Mouse (Mus musculus): ENCODE data around the gene Scn11a.

Scn11a gene

DNA sequence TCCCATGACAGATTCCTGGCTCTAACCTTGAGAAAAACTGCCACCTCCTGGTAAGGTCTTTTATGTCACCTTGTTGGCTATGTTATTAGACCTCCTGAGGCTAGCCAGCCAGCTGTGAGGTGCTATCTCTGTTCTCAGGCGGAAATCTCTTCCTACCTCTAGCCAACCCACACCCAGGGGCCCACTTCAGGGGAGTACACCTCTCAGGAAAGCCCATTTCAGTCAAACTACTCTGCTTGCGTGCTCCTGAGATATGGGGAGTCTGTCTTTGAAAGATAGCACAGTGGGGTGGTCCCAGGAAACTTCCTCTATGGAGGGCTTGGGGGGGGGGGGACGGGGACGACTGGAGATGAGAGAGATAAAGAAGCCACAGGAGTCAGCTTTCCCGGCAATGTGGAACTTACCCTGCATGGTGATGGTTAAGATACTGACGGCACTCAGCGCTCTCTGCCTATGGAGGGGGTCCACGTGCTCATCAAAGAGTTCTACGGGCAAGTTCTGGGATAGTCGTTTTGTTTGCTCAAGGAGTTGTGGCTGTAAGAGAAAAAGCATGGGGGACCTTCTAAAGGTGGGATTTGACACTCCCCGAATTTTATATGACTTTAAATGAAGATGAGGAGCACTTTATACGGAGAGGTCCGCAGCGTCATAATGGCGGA, 29.9 kb downstream of the Scn11a start:
- WGBS: 88% methylated on average over 15 of the region's 15 CpGs

DNA sequence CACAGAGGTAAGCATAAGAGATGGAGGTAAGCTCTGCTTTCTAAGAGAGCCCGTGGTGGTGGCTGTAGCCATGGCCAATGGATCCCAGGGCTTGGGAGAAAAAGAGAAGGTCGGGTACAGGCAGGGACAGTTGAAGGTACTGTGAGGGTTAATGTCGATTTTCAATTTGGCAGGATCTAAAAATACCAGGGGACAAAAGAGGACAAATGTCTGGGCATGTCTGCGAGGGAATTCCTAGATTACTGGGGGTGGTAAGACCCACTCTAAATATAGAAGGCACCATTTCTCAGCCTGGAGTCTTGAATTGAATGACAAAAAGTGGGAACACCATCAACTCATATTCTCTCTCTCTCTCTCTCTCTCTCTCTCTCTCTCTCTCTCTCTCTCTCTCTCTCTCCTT, 30.8 kb downstream of the Scn11a start:
- WGBS: 46% methylated on average over 4 of the region's 4 CpGs

DNA sequence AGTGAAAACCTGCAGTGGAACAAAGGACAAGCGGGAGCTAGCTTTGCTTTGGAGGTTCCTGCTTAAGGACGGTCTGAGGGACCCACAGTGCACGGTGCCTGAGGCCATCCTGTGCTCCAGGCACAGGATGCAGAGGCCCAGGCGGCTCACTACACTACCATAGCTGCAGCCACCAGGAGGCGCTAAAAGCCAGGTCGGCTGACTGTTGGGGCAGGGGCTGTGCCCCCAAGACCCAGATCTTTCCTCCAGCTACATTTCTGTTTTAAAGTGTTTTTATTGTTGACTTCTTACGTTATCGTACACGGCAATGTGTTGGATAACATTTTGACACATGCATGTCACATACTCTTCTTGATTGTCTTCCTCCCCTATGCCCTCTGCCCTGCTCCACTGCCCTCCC, 32.8 kb downstream of the Scn11a start:
- 63% methylated on average over 9 of the region's 9 CpGs for WGBS

DNA sequence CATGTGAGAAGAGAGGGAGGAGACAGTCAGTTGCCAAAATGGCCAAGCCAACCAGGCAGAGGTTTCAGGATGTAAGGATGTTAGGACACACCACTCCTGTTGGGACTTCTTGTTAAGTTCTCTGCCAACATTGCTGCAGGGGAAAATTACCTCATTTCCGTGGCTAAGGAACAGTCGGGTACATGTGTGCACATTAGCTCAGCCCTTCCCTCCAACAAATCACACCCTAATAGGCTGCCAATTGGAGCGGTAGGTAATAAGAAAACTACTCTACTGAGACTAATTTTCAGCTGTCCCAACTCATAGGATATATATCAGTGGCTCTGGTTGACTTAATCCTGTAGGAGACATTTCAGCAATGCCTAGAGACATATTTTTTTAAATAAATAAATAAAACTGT, 44.4 kb downstream of the Scn11a start:
- WGBS: 69% methylated on average over 3 of the region's 3 CpGs

DNA sequence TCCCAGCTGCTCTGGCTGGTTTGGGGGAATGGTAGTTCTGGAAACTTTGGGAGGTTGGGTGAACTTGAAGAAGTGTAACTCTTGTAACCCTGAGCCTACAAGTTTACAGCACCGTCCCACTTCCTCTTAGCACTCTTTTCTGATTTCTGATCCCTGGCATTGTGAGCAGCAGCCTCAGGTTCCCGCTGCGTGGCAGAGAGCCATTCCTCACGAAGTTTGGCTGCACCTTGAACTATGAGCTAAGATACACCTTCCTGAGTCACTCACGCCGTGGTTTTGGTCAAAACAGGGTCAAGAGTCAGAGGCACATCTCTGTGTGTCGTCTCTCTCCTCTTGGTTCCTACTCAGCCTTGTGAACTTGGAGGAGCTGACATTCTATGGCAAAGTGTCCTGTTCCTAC, 48.6 kb downstream of the Scn11a start:
- WGBS: 88% methylated on average over 7 of the region's 7 CpGs

DNA sequence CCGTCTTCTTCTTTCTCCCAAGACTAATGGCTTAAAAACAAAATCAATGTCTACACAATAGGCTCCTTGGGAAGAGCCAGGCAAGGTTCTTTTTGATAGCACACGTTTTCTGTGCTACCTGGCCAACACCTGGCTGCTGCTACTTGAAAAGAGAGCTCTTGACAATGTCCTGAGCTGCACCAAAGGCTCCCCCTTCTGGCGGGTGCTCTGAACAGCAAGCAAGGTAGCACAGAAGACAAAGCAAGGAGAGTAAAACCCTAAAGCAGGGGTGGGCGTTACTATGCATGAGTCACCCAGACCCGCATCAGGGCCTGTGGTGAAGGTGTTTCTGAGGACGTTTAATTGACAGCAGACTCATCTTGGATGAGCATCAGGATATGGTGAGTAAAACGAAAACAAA, 56.7 kb downstream of the Scn11a start:
- WGBS: 44% methylated on average over 7 of the region's 7 CpGs

DNA sequence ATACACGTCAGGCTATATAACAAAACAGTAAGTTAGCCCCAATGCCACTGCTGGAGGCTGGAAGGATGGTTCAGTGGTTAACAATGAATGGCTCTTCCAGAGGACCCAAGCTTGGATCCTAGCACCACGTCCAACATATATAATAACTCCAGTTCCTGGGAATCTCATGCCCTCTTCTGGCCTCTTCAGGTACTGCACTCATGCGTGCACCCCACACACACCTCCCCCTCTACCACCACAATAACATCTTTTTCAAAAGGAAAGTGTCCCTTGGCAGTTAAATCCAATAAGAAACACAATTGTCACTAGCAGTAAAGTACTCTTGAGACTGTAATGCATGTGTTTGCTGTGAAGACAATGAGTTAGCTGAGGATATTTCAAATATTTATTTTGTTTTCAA, 65.0 kb downstream of the Scn11a start:
- WGBS: 88% methylated on average over 3 of the region's 3 CpGs

DNA sequence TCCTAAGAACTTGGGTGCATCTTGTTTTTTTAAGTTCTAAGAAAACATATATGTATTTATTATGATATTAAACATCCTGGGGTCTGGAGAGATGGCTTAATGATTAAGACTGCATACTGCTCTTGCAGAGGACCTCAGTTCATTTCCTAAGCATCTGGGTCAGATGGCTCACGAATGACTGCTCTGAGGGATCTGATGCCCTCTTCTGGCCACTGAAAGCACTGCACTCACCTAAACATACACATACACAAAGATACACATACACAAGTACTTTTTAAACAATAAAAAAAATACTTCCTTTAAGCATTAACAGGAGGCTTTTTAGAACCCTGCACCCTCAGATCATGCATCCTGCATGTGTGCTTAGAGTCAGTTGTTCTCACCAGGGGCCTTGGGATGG, 65.8 kb downstream of the Scn11a start:
- 93% methylated on average over 1 of the region's 1 CpGs for WGBS

DNA sequence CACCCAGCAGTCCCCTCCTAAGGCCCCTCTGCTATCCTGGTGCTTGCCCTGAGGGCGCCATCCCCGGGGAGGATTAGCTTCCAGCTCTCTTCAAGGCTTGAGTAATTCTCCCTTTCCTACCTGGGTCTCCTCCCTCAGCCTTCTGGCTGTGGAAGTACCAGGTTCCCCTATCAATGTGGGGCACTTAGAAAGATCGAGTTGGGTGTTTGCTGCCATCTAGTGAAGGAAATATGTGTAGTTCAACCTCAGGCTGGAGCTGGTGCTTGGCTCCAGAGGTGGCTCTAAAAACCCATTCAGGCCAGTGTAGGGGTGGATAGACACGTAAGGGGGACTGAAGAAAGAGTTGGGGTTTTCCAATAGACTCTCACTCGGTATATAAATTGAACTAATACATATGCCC, 73.7 kb downstream of the Scn11a start:
- 7% methylated on average over 5 of the region's 5 CpGs for WGBS

DNA sequence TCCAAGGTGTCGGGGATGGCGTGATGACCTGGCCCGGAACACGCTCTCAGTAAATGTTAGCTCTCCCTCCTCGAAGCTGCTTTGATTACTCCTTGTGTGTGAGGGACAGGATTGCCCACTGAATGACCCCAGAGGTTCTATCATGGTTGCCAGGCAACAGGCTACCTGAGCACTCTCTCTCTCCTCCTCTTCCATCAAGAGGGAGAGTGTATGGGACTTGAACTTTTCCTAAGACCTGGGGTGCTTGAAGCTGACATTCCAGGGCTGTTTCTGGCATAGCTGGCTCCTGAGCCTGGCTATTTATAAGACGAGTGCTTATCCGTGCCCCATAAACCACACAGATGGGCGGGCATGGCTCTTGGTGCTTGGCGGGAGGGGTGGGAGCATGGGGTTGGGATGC, 76.1 kb downstream of the Scn11a start:
- 83% methylated on average over 9 of the region's 9 CpGs for WGBS

DNA sequence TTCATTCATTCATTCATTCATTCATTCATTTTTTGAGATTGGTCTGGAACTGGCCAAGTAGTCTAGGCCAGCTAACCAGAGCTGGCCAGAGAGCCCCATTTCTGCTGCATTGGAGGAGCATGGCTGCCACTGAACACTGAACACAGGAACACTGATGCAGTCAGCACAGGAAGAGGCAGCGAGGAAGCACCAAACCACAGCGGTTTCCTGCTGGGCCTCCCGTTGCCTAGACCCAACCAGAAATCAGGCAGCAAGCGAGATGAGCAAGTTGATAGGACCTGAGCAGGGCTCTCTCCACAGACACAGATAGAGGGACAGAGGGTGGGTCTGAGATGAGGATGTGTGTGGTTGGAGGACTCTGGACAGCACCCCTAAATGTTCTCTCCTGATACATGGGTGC, 81.4 kb downstream of the Scn11a start:
- WGBS: 84% methylated on average over 4 of the region's 4 CpGs

DNA sequence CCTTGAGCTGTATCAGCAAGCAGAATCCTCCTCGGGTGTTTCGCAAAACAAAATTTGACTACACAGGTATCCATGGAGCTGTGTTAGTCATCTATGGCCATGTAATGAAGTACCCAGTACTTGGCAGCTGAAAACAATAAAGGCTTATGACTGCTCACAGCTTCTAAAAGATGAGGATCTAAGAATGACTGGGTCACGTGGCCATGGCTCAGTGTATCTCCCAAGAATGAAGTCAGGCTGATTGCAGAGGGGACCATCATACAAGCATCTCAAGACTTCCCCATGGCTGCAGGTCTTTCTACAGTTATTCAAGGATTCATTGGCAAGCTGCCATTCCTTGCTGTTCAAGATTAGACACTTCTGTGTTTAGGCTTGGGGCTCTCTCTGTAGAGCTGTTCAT, 81.9 kb downstream of the Scn11a start:
- WGBS: 66% methylated on average over 3 of the region's 3 CpGs

DNA sequence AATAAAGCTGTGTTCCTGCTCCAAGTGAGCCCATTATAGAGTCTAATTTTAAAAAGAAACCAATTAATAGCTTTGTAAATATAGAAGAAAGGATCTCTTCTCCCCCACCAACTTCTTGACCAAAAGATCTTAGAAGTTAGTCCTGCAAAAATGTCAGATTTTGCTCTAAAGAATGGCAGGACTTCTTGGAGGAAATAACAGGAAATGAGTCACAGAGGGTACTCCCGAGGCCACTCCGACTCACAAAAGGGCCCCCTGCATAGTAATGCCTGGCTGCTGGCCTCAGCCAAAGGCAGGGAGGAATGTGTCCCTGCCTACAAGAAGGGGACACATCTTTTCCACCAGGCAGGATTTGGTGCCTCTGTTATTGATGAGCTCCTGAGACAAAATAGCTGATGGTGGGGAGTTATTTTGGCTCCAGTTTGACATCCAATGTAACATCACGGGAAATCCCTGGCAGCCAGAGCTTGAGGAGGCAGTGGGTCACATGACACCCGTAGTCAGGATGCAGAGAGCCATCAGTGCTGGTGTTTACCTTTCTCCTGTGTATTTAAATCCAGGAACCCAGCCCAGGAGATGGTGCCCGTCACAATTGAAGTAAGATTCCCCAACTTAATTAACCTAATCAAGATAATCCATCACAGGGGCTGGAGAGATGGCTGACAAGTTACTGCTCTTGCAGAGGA, 84.0 kb downstream of the Scn11a start:
- WGBS: 55% methylated on average over 5 of the region's 5 CpGs

DNA sequence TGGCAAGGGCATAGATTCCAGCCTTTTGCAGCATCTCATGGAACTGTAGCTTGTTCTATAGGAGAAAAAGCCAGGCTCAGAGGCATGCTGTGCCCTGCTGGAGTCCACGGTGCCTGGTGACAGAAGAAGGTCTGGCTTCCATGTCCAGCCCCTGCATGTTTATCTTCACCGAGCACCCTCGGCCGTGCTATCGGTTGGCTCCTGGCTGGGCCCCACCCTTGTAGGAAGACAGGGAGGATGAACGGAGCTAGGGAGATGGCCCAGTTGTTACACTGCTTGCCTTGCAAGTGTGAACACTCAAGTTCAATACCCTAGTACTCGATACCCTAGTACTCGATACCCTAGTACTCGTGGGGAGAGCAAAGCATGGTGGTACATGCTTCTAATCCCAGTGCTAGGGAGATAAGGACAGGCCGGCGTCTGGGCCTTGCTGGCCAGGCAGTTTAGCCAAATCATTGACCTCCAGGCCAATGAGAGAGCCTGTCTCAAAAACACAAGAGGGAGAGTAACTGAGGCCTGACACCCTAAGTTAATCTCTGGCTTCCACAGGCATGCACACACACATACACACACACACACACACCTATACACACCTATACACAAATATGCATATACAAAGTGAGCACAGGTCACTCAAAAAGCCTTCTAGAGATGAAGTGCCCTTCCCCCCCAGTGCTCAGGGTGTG, 96.7 kb downstream of the Scn11a start:
- 93% methylated on average over 11 of the region's 11 CpGs for WGBS

DNA sequence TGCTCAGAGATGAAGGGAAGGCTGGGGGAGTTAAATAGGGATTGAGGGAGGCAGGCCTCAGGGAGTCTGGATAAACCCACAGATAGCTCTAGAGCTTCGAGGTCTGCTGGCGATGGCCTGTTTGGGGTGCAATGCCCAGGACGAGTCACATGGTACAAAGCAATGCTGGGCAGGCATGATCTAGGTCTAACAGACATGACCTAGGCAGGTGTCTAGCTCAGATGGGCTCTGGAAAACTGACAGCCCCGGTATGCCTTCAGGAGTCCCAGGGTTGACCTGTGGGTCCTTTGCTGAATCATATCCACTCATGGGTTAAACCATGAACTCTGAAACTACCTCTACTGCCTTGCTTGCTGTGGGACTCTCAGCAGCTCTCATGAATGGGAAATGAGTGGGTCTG, 98.3 kb downstream of the Scn11a start:
- WGBS: 94% methylated on average over 4 of the region's 4 CpGs

DNA sequence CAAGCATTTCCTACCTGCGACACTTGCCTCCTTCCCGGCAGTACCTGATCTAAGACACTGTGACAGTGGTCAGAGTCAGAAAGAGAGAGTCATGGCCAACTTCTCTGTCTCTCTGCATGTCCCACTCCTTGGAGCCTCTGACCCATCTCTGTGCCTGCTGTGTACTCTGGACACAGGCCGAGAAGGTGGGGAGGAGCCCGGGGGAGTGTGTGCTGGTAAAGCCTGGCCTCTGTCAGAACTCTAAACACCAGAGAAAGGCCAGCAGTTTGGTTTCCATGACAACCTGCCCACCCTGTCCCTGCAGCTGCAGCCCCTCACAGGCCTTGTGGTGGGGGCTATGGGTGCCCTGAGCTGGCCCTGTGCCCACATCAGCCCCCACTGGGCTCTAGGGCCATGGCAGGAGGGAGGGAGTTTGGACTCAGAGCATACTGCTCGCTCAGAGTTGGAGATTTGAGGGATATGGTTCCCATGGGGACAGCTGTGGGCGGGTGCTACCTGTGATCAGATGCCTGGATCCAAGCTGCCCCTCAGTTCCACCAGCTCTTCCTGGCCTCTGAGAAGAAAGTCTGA, 99.9 kb downstream of the Scn11a start:
- 60% methylated on average over 6 of the region's 6 CpGs for WGBS

DNA sequence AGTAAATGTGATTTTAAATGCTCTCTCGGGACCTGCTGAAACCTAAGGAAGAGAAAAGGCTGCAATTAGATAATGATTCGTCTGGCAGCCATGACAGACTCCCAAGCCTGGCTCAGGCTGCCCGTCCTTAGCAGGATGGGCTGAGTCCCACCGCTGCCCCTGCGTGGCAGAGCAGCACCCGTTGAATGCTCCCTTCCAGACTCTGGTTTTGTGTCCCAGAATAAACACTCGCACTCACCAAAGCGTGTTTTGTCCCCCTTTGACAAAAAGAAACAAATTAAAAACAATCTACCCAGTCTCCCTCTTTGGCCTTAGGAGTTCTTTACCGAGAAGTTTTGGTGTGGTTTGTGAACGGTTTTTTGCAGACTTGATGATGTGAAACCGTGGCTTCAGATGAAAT, 106.0 kb downstream of the Scn11a start, which contains the start of gene Scn10a:
Gene Scn10a (minus strand): TSS at position 101 of the 400 bp plus-strand sequence.
- 82% methylated on average over 11 of the region's 11 CpGs for WGBS

DNA sequence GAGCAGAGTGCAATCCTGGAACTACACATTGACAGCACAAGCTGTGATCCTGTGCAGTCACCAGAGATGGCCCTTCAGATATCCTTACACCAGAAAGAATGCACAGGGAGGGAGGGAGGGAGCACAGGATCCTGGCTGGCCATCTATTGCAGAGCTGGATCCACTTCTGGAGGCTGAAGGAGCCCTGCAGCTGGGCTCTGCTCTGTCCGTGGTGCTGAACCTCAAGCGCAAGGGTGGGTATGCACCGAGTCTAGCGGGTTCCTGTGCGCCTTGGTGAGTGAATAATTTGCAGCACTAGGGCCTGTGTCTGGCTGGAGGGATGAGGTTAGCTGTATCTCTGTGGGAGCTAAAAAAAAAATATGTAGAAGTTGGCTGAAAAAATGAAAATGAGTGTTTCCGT, 118.6 kb downstream of the Scn11a start:
- WGBS: 24% methylated on average over 6 of the region's 6 CpGs

Measured in cerebral cortex, adult 2 months (tissue).